Mouse (Mus musculus) cerebellum, adult 2 months (tissue): ENCODE data around the gene Arsa.

Experiments used
- CTCF ChIP-seq: fragments of 200-500 bp; IDR thresholded peaks from 2 replicates; pipeline ENCODE4 v1.5.1; 2011; ENCODE audit warnings: low read depth, mild to moderate bottlenecking, control low read depth, low read length, moderate library complexity, borderline replicate concordance; ENCODE audit not compliant: insufficient read depth
- POLR2A ChIP-seq: fragments of 200-500 bp; IDR thresholded peaks from 2 replicates; pipeline ENCODE4 v1.6.1; 2011; ENCODE audit warnings: low read length, control low read depth, borderline replicate concordance; ENCODE audit not compliant: insufficient read depth

DNA sequence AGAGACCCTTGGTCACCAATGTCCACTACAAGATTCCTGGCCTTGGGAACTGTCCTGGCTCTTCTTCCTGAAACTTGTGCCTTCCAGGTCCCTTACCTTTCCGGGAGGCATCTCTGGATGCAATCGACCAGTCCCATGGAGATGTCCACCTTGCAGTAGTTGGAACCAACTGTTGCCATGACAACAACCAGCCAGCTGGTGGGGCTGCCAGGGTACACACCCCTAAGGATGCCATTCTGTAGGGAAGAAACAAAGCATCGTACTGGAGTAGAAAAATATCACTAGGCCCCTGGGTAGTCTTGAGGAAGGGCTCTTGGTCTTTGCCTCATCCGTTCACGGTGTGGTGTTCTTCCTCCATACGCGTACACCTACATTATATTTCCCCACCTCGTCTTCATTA is 52.6 kb downstream of the Arsa start:
- TF ChIP-seq CTCF = no peak
- TF ChIP-seq POLR2A = no peak
